Mouse (Mus musculus) retina, postnatal 7 days (tissue): ENCODE data around the gene Gdpgp1.
A peak's percentile ranks its signal among the peaks of the same experiment; 100 is the strongest.

Source experiments
- DNase-seq: peaks from one replicate; pipeline ENCODE4 v3.0.0-alpha.2; 2012; ENCODE audit warnings: low read depth, low spot score

Gdpgp1 gene

GRCm38 (mm10) chr7:80199851-80200587 lies 32.6 kb upstream of the Gdpgp1 start:
- no peak for DNase-seq

DNA sequence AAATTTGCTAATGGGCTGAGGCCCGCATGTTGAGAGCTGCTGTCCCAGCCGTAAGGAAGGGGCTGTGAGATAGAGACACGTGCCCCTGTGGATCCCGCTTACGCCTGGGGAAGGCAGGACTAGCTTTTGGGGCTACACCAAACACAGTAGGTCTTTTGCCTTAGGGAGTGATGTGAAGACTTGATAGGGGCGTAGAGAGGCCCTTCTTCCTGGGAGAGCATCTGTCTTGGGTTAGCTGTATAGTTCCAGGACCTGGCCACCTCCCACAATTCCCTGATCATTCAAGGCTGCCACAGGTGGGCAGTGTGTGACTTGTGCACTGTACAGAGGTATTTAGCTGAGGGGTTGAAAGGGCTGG lies 32.1 kb upstream of the Gdpgp1 start:
- DNase-seq, result no peak

DNA sequence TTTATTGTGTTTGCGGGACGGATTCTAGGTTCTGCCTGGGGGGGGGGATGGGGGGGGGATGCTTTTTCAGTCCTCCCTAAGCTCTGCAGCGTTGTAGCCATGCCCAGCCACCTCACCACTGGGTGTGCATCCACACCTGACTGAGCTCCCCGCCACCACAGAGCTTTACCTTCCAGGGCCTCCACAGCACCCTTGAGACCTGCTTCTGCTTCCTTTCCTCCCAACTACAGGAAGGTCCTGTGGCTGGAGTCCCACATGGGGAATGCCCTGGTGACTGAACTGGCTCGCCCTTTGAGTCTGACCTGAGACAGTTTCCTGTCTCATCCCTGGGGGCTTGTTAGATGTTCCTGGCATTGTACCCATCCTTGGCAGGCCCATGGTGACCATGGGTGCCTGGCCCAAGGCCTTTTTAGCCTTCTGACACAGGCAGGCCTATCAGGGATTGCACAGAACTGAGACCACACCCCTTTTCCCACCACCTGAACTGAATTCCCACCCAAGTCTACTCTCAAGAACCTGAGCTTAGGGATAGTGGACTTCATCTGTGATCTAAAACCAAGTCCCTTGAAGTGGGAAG lies 31.6 kb upstream of the Gdpgp1 start:
- no peak for DNase-seq

DNA sequence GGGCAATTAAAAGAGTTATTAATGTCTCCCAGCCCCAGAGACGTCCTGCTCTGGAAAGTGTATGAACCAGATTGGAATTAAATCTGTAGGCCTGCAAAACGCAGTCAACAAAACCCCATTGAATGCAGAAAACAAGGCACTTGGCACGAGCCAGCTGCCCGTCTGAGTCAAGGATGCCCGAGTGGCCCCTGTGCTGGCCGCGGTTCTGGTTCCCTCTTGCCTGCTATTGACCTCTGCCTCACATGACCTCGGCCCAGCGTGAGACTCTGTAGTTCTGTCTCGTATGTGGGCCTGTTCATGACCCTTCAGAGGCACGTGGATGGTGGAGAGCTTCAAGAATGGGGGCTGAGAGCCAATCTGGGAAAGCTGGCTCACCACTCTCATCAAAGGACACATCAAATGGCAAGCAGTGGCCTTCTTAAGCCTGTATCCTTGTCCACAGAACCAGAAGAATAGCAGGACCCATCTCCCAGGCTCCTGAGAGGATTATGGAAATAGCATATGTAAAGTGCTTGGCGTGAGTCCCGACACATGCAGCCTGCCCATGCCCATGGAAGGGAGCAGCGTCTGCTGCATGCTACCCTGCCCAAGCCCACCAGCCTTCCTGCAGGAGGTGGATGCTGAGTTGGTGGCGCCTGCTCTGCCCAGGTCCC lies 30.7 kb upstream of the Gdpgp1 start:
- no peak for DNase-seq

- no peak for DNase-seq
Measured at GRCm38 (mm10) chr7:80202961-80203360, 29.7 kb upstream of the Gdpgp1 start.

DNA sequence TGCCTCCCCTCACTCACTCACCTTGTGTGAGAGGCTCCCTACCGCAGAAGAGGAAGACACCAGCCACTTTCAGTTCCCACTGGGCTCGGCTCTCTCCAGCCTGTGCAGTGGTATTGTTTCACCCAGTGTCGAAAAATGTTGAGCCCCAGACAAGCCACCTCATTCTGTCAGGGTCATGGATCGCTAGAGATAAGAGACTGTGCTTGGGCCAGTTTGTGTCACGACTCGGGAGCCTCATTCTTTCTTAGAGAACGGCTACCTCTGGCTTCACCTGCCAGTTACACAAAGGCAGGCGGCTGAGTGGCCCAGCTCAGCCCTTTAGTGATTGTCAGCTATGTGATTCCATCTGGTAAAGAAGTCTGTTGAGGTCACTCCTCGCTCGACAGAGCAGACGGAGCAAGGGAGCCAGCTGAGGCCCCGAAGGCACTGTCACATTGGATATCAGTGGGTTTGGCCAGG lies 29.0 kb upstream of the Gdpgp1 start:
- DNase-seq, result no peak

GRCm38 (mm10) chr7:80204362-80204761 lies 28.3 kb upstream of the Gdpgp1 start:
- no peak for DNase-seq

GRCm38 (mm10) chr7:80204961-80205360 lies 27.7 kb upstream of the Gdpgp1 start:
- no peak for DNase-seq

GRCm38 (mm10) chr7:80205705-80206589 lies 26.7 kb upstream of the Gdpgp1 start:
- DNase-seq, result no peak

DNA sequence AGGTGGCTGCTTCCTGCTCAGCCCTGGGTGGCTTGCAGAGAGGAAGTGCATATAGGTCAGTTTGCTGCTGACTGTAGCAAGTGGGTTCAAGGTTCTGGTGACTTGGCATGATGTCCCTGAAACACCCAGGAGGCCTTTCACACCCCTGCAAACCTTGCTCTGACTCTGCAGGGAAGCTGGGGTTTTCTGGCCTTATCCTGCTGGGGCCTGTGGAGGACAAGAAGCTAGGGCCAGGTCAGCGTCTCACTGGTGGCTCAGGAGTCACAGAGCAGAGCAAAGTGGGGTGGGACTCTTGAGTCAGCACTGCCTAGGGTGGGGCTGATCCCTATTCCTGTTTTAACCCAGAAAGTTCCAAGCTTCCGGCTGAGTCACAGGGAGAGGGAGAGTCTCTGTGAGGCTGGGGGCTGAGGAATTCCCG lies 25.3 kb upstream of the Gdpgp1 start:
- no peak for DNase-seq

- DNase-seq, result no peak
Measured at GRCm38 (mm10) chr7:80208026-80208642, 24.5 kb upstream of the Gdpgp1 start.

DNA sequence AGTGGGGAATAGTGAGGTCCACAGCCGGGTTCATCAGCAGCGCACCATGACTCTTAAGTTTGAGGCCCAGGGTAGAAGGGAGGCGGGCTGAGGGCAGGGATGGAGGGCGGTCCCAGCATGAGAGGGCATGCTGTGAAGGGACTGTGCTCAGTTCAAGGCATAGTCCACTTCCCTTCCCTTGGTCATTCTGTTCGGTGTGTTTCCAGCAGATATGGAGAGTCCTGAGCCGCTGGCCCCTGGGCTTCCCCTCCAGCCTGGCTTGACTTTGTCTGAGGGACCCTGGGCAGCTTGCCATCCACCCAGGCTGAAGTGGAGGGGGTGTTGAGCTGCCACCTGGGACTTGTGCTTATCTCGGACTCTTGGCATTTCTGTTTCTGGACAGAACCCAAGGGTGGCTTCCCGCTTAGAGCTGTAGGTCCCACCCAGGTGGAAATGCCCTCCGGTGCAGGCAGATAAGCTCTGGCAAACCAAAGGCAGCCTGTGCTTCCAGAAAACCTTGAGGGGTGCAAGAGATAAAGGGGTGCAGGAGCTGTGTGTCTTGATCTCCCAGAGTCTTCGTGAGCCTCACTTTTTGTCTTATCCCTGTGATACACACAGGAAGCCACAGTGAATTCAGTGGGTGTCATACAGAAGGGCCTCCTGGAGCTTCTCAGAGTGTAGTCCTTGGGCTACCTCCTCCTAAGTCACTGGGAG lies 23.8 kb upstream of the Gdpgp1 start:
- no peak for DNase-seq

GRCm38 (mm10) chr7:80209669-80210068 lies 23.0 kb upstream of the Gdpgp1 start:
- DNase-seq, result no peak

DNA sequence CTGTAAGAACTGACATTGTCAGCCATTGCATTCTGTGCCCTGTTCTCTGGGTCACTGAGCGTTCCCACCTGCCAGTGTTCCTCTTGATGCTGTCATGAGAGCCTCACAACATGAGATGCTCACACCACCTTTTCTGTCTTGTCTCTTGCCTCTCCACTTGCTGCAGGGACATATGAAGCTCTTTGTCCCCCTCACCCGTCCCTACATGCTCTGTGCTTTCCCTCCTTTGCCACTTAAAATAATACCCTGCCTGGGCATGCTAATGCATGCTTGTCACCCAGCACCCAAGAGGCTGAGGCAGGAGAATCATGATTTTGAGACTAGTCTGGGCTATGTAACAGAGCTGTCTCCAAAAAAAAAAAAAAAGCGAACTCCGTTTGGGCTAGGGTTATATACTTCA lies 21.7 kb upstream of the Gdpgp1 start:
- no peak for DNase-seq

GRCm38 (mm10) chr7:80213604-80214003 lies 19.1 kb upstream of the Gdpgp1 start:
- DNase-seq, result no peak

DNA sequence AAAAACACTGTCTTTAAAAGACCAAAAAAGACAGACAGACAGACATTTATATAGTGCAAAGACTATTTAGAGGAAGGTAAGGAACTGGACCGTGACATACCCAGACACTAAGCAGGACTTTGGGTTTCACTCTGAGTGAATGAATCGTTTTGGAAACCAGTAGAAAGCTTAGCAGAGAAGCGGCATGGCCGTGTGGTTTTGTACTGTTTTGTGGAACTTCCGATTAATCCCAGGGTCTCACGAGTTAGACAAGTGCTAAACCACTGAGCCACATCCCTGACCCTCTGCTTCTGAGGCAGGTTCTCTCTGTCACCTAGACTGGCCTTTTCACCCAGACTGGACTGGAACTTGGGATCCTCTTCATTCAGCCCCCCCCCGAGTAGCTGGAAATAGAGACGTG lies 18.2 kb upstream of the Gdpgp1 start:
- DNase-seq, result no peak

GRCm38 (mm10) chr7:80215398-80215797 lies 17.3 kb upstream of the Gdpgp1 start:
- DNase-seq, result peak; percentile 72

- DNase-seq, result no peak
Measured at GRCm38 (mm10) chr7:80216566-80216965, 16.1 kb upstream of the Gdpgp1 start.

DNA sequence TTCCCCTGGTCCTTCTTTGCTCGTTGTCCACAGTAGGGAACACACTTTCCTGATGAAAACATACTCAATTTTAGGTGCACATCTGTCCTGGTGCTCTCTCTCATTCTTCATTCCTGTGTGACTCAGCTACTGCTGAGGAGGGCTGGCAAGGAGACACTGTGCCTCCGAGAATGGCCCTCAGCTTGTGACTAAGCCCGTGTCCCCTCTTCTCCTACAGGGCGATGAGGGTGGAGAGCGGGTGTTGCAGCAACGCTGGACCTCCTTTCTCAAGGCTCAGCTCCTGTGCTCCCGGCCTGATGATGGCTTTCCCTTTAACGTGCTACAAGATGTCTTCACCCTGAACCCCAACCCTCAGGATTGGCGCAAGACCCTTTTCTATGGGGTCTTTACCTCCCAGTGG lies 14.0 kb upstream of the Gdpgp1 start:
- no peak for DNase-seq

DNA sequence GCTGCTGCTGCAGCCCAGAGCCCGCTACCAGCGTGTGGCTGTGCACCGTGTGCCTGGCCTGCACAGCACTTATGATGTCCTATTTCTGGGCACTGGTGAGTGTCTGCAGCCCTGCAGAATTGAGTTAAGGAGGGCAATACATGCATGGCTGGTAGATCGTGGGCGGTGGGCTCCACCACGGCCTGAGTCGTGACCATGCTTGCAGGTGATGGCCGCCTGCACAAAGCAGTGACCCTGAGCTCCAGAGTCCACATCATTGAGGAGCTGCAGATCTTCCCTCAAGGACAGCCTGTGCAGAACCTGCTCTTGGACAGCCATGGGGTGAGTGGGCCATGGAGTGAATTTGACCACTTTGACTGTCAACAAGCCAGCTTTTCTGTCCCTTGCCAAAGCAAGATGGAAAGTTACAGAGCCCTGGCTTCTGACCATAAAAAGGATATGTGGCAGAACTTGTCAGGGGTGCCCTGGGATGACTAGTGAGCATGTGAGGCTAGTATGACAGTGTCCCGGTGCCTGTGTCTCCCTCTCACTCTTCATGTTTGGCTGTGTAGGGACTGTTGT lies 12.3 kb upstream of the Gdpgp1 start:
- DNase-seq, result no peak
